Mouse (Mus musculus) ES-E14 (cell line): ENCODE data around the gene Lrg1.

Source experiments
- HCFC1 ChIP-seq: IDR thresholded peaks from 2 replicates; pipeline ENCODE4 v1.6.1; 2012; ENCODE audit warnings: low read length, inconsistent platforms, borderline replicate concordance; ENCODE audit not compliant: insufficient read depth
- ZC3H11A ChIP-seq: IDR thresholded peaks from 2 replicates; pipeline ENCODE4 v1.6.1; 2012; ENCODE audit warnings: low read depth, mild to moderate bottlenecking, inconsistent platforms, low read length, borderline replicate concordance
- ZNF384 ChIP-seq: IDR thresholded peaks from 2 replicates; pipeline ENCODE4 v1.6.1; 2012; ENCODE audit warnings: low read depth, low read length, inconsistent platforms

- TF ChIP-seq HCFC1, result no peak
- no peak for TF ChIP-seq ZC3H11A
- no peak for TF ChIP-seq ZNF384
These were observed 9.1 kb downstream of the Lrg1 start for GRCm38 (mm10) chr17:56112743-56113142.
